Mouse (Mus musculus) heart, postnatal 0 days (tissue): ENCODE results near the gene Hoxd8.

Experiments
- CTCF ChIP-seq: IDR thresholded peaks from 2 replicates; pipeline ENCODE4 v1.5.1; 2016; ENCODE audit warnings: antibody characterized with exemption, control low read depth, low read depth
- EP300 ChIP-seq: IDR thresholded peaks from 2 replicates; pipeline ENCODE4 v1.6.1; 2016; ENCODE audit warnings: antibody characterized with exemption, low read depth

GRCm38 (mm10) chr2:74724244-74725015, 20.0 kb downstream of the Hoxd8 start:
- TF ChIP-seq CTCF = no peak
- no peak for TF ChIP-seq EP300
